Mouse (Mus musculus) T-helper 1 cell (primary cell): Measurements from ENCODE around the gene Adra1d.

Experiments used
- in situ Hi-C: fragments of 300-600 bp; cut with MboI, MseI; formaldehyde crosslinking; loops from one replicate; pipeline ENCODE4 v1.15.1; 2025; ENCODE audit warnings: high pct_unique_total_duplicates

Gene Adra1d

DNA sequence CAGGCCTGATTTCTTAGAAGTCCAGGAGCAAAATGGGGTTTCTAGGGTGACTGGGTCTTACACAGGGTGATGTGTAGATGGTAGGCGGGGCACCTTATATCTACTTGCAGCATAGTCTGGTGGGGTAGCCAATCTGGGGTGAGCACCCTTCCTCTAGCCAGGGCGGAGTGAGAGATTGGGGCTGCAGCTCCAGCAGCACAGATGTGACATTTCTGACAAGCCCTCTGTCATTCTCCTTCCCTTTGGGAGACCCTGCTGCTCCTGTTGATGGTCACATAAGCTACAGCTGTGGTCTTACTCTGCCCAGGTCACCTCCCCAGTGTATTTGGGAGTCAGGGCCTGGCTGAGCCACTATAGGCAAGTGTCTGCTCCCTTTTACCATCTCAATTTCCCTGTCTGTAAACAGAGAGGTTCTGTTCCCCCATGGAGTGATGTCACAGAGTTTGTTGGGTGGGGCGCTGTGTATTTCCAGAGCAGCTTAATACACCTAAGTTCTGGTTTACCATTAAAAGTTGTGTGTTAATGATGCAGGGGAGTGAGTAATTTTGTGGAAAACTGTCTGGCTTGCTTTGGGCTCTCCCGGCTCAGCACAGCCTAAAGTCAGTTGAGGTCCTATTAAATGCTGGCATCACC lies 64.7 kb downstream of the Adra1d start:
- in situ Hi-C loops, result no loop called here

DNA sequence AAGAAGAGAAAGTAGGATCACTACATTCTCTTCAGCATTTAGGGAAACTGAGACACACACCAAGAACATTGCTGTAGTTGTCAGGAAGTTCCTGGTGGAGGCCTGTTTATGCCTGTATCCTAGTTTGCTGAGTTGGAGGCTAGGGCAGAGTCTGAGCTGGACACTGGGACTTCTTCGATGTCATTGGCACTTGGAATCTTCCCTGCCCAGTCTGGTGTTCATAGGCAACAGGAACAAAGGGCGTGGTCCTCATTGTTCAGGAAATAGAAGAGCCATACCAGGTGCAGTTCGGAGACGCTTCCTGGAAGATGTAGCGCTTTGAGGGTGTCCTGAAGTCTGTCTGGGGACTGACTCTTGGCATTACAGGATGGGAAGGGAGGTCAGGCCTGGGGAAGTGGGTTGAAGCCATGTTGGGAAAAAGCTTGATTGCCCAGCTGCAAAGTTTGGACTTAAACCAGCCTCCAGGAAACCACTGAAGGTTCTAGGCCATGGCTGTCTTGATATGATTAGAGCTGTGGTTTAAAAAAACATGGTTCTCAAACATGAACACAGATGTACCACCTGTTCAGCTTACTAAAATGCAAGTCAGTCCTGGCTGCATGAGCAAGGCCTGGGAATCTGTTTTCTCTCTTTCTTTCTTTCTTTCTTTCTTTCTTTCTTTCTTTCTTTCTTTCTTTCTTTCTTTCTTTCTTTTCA lies 65.8 kb downstream of the Adra1d start:
- in situ Hi-C loops, result no loop called here
